Mouse (Mus musculus) 416B (cell line): ENCODE measurements around the gene Efcc1.

Experiments
- DNase-seq: peaks from one replicate; pipeline ENCODE4 v3.0.0; 2011; ENCODE audit warnings: low read depth

Gene Efcc1

DNA sequence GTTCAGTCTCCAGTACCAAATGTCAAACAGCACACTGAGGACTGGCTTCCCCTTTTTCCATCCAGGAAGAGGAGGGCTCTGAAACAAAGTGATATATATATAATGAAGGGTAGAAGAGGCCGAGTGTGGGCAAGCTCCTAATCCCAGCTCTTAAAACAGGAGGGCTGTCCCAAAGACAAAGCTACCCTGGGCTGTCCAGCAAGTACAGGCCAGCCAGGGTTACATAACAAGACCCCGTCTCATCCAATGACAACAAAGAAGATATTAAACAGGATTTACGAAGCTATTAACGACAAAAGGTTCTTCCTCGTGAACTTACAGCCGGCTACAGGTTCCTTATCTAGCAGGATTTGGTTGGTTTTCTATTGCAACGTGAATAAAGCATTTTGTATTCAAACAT is 74.2 kb downstream of the Efcc1 start:
- no peak for DNase-seq

DNA sequence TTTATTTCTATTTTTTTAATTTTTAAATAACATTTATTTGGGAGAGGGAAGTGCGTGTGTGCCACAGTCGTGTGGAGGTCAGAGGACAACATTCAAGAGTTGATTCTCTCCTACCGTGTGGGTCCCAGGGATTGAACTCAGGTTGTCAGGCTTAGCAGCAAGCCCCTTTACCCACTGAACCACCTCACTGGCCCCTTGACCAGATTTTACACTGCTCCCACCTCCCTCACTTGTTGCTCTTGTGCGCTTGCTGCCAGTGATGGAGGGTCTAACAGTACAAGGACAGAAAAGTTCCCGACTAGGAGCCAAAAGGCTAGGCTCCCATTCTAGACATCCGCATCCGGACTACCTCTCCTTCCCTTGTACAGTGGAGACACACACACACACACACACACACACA is 74.8 kb downstream of the Efcc1 start:
- no peak for DNase-seq
